Mouse (Mus musculus) 3134 (cell line): ENCODE measurements at regions not wholly inside any gene's neighbourhood (a gene's known extent, or its start where the extent isn't known, plus 50 kb on each side); places are given as distances from the start of the nearest gene placed in this dataset.

Experiments used
- DNase-seq: peaks from one replicate; pipeline ENCODE4 v3.0.0-alpha.2; 2011; ENCODE audit warnings: low spot score; ENCODE audit not compliant: insufficient read length; ENCODE audit errors: extremely low read depth

- DNase-seq, result no peak
These were observed 339.5 kb downstream of the Gm826 start for GRCm38 (mm10) chr2:159994490-159994889.

- no peak for DNase-seq
These were observed 347.2 kb downstream of the Gm826 start for GRCm38 (mm10) chr2:159986719-159987118.

GRCm38 (mm10) chr2:159981694-159982093, 352.3 kb downstream of the Gm826 start:
- no peak for DNase-seq

- no peak for DNase-seq
These were observed 383.6 kb downstream of the Gm826 start for GRCm38 (mm10) chr2:159950369-159950768.

GRCm38 (mm10) chr2:159949046-159949445, 384.9 kb downstream of the Gm826 start:
- no peak for DNase-seq

GRCm38 (mm10) chr2:159930744-159931143, 403.2 kb downstream of the Gm826 start:
- no peak for DNase-seq

- no peak for DNase-seq
These were observed 444.3 kb downstream of the Gm826 start for GRCm38 (mm10) chr2:159889701-159890100.

DNA sequence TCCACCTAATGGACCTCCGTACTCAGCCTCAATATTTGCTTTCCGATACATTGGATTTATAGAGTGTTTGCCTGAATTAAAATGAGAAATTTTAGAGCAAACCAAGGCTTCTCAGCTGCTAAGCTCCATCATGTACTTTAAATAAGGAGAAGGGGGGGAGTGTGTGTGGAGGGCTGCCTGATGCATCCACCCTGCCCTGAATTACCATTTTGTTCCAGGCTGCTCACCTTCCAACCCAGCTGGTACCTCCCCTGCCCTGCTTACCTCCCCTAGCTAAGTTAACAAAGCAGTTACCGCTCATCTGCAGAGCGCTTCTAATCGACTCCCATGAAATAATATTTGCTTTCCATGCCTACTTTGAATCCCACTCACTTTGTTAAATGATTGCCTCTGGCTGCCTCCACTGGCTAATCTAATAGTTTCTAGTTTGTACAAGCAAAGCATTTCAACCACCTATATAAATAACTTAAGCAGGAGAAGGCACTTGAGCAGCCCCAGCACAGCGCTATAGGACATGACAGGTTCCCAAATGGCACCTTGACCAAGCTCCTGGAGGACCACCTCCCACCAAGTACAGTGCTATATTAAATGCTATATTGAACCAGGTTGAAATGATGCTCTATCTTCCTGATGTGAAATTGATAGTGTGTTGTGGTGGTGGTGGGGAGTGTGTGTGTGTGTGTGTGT, 449.0 kb downstream of the Gm826 start:
- no peak for DNase-seq

DNA sequence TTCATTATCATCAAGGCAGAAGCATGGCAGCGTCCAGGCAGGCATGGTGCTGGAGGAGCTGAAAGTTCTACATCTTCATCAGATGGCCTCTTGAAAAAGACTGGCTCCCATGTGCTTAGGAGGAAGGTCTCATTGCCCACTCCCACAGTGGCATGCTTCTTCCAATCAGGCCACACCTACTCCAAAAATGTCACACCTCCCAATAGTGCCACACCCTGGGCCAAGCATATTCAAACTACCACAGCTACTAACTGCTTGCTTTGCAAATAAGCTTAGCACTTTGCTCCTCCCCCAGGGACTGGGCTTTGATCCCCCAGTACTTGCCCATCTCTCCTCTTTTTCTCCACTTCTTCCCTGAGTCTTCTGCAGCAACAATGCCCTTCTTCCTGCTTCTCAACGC, 467.0 kb downstream of the Gm826 start:
- DNase-seq, result no peak

DNA sequence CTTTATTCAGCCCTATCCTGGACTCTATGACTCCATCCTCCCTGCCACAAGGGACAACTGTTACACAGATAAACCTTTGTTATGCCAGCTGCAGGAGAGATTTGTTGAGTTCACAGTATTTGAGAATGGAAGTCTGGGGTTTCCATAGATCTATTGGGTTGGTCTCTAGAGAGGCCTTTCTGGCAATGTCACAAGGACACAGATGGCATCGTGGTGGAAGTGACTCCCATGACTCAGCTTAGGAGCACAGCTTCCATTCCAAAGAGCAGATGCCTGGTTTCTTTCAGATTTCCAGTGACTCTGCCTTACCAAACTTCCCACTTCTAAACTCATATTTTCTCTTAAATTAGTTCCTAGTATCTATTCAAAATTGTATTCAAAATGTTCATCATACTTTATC, 467.6 kb downstream of the Gm826 start:
- no peak for DNase-seq

GRCm38 (mm10) chr2:159863185-159863584, 470.8 kb downstream of the Gm826 start:
- no peak for DNase-seq

DNA sequence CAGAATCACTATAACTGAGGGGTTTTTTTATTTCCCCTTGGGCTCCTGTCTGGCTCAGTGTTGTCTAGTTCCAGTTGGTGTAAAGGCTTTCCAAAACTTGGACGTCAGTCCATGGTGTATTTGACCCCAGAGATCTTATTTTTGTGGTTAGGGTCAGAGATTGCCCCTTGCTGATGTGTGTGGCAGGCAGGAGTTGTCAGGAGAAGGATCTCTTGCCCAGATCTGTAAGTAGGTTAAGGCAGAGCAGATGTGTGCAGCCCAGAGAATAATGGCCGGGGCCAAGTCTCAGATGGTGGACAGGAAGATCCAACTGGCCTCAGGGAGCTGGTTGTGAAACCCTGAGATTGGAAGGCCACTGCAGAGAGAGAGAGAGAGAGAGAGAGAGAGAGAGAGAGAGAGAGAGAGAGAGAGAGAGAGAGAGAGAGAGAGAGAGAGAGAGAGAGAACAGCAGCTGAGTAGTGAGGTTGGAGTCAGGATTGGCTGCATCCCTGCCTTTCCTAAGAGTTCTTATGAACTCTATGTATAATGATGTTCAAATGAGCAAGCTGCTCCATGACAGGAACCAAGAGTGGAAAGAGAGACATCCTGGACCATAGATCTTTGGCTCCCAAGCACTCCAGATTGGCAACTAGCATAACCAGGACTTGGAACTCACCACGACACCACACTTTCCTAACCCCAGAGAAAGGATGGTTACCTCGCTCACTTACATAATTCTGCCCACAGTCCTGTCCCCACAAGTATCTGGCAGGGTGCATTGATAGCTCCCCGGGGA, 479.9 kb downstream of the Gm826 start:
- DNase-seq, result no peak

- DNase-seq, result no peak
These were observed 481.0 kb downstream of the Gm826 start for GRCm38 (mm10) chr2:159852959-159853358.

DNA sequence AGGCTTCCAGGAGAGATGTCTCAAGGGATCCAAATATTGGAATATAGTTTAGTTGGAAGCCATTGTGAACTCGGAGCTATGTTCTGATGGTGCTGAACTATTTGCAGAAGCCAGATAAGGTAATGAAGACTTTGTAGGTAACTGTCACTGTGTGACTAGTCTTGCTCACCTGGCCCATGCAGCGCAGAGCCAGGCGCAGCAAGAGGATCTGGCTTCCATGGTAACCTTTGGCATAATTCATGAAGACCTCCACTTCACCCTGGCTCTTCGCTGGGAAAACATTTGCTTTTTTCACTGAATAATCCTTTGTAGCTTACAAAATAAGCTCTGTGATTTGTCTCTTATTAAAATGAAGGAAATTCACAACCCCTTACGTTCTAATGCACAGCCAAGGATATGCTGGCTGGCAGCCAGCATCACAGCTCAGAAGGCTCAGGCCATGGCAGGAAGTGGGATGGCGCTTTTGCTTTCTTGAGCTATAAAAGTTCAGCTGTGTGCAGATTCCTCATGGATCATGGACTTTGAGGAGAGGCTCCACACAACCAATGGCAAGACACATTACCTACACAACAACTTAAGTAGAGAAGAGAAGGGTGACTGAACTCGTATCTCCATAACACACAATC, 501.4 kb downstream of the Gm826 start:
- no peak for DNase-seq

- no peak for DNase-seq
These were observed 507.5 kb downstream of the Gm826 start for GRCm38 (mm10) chr2:159826417-159826816.

DNA sequence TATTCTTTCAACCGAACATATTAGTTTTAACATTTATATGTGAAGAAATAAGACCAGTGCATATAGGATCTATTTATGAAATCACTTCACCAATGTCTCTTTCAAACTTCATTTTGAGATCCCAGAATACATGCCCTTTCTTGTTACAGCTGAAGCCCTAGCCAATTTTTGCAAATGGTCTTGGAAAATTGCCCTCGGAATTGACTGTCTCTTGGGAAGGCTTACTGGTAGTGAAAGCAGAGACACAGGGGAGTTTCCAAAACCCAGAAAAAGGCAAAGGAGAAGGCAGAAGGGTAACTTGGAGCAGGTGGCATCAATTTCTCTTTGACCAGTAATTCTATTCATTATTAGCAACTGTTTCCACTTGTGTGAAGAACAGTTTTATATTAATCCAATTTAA, 515.4 kb downstream of the Gm826 start:
- no peak for DNase-seq

DNA sequence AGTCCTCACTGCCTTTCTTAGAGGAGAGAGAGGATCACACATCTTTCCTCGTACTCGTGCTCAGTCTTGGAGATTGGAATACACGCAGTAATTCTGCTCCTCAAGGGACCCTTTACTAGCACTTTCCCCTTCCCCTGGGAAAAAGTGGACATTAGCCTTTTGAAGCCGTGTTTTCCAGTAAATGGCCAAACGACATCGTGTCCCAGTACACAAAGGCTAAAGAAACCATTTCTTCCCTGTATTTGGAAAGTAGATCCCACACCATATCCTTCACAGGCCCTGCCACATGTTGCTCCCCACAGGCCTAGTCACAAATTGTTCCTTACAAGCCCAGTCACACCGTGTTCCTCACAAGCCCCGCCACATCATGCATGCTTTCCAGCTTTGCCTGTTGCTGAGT, 517.6 kb downstream of the Gm826 start:
- DNase-seq, result no peak
